Comparison of ENCODE assay signal across 8 mouse cellular contexts in genomic region chr9:121371346-121371891, GRCm38 (mm10).
DNase-seq lines count a peak whose midpoint lies in the region; ATAC-seq and TF ChIP-seq lines count a peak whose summit lies in the region.

No protein-coding gene starts in this region.

- peak overlapping the region; percentile 89 for H3K27ac ChIP-seq in heart, embryonic 16.5 days (ENCODE audit: low read length)
- H3K27ac ChIP-seq in kidney, postnatal 0 days = peak overlapping the region; percentile 82

- H3K36me3 ChIP-seq in heart, embryonic 16.5 days (ENCODE audit: control insufficient read depth, insufficient read depth) = peaks cover 4% of the 10 kb centered on the region; the same call in 1 of the 2 replicates
- H3K36me3 ChIP-seq in kidney, postnatal 0 days (ENCODE audit: insufficient read depth, low read length) = no peaks in the 10 kb centered on the region

- TF ChIP-seq CTCF in brain, embryonic 14.5 days (IDR thresholded peaks at IDR 0.05; ENCODE audit: borderline replicate concordance, extremely low read depth, insufficient read depth, insufficient read length) = no peak
- TF ChIP-seq CTCF in kidney, postnatal 0 days (IDR thresholded peaks at IDR 0.05; ENCODE audit: low read depth) = no peak

- H3K4me3 ChIP-seq in heart, embryonic 16.5 days (ENCODE audit: low read length) = peak overlapping the region; percentile 33
- peak overlapping the region; percentile 17; the same call in 1 of the 2 replicates for H3K4me3 ChIP-seq in kidney, postnatal 0 days (replicated peaks; ENCODE audit: low read depth, low read length)

- 2% methylated on average over 17 of the region's 18 CpGs for WGBS in heart, embryonic 16.5 days
- 7% methylated on average over 16 of the region's 18 CpGs for WGBS in kidney, postnatal 0 days

- peak; percentile 35; the same call in 1 of the 2 replicates for TF ChIP-seq POLR2A in brain, embryonic 14.5 days (IDR thresholded peaks at IDR 0.05; ENCODE audit: borderline replicate concordance, extremely low read depth, insufficient read depth, insufficient read length, poor library complexity, severe bottlenecking)

- peaks cover 46% of the 10 kb centered on the region for H3K4me1 ChIP-seq in heart, embryonic 16.5 days (ENCODE audit: control insufficient read depth, insufficient read depth, low read length)
- H3K4me1 ChIP-seq in kidney, postnatal 0 days (replicated peaks; ENCODE audit: insufficient read depth, low read length) = peaks cover 31% of the 10 kb centered on the region

- no peaks in the 10 kb centered on the region for H3K9me3 ChIP-seq in heart, embryonic 16.5 days (replicated peaks; ENCODE audit: control insufficient read depth, low read length)
- no peaks in the 10 kb centered on the region for H3K9me3 ChIP-seq in kidney, postnatal 0 days (replicated peaks; ENCODE audit: low read length)

- H3K9ac ChIP-seq in heart, embryonic 16.5 days (ENCODE audit: low read length) = peak overlapping the region; percentile 67
- peak overlapping the region; percentile 60; the same call in 1 of the 2 replicates for H3K9ac ChIP-seq in kidney, postnatal 0 days (ENCODE audit: low read depth, low read length)

- peak; percentile 18 for DNase-seq in MEL-GATA-1-ER (ENCODE audit: extremely low read depth, low read depth)
- peak; percentile 97 for DNase-seq in brain, embryonic 14.5 days (ENCODE audit: low read depth)
- peak; percentile 79 for DNase-seq in fibroblast of lung, adult 2 months (ENCODE audit: low read depth)
- peak; percentile 98 for DNase-seq in kidney, postnatal 0 days (ENCODE audit: low spot score)
- peak; percentile 93 for DNase-seq in lung, postnatal 10 days
- DNase-seq in retina, adult 2 months (ENCODE audit: low read depth, low spot score) = peak; percentile 71
- peak; percentile 54 to 78 for DNase-seq in urinary bladder, postnatal 36 days (ENCODE audit: low spot score in 2 of 2)

- H3K4me2 ChIP-seq in heart, embryonic 16.5 days (ENCODE audit: low read depth, low read length) = peak overlapping the region; percentile 58
- H3K4me2 ChIP-seq in kidney, postnatal 0 days (ENCODE audit: low read length) = peak overlapping the region; percentile 65

- peak; percentile 92 for ATAC-seq in heart, embryonic 16.5 days (replicated peaks; ENCODE audit: extremely low read depth, insufficient read depth, low FRiP score)
- peak; percentile 92 for ATAC-seq in kidney, postnatal 0 days (replicated peaks; ENCODE audit: low FRiP score, low read depth)

- H3K27me3 ChIP-seq in heart, embryonic 16.5 days (ENCODE audit: control insufficient read depth, insufficient read depth, low read length) = no peaks in the 10 kb centered on the region
- no peaks in the 10 kb centered on the region for H3K27me3 ChIP-seq in kidney, postnatal 0 days (ENCODE audit: insufficient read depth, low read length)

Comparison
In these comparisons a context has a peak if more than half of its experiments do, and no peak if none do; other contexts are left out.
1. Peak in every context shown above with its lines: DNase-seq, ATAC-seq, H3K4me3 ChIP-seq and H3K27ac ChIP-seq.
2. DNase-seq: peak in every context shown above with its lines; median percentile 98 in kidney, postnatal 0 days; 97 in brain, embryonic 14.5 days; 93 in lung, postnatal 10 days; 79 in fibroblast of lung, adult 2 months; 71 in retina, adult 2 months; 66 in urinary bladder, postnatal 36 days; 18 in MEL-GATA-1-ER.